Mouse (Mus musculus): ENCODE measurements around the gene Igfbp4. TPM values are rescaled to one million over a fixed set of nuclear protein-coding genes. Genes with fewer than 3 reads are reported as not detected.
A peak's percentile ranks its signal among the peaks of the same experiment; 100 is the strongest.

The Igfbp4 gene
- total and polyA plus RNA-seq, 2 experiments: 662 to 1,830 TPM

GRCm38 (mm10) chr11:99043632-99044031 lies 2.6 kb downstream of the Igfbp4 start:
- peaks cover 21% of the 10 kb centered on the region; the same call in 1 of the 2 replicates for H3K36me3 ChIP-seq (ENCODE audit: control insufficient read depth, insufficient read depth, low read length)
- H3K79me2 ChIP-seq (ENCODE audit: control insufficient read depth, insufficient read depth, low read length): peaks cover 11% of the 10 kb centered on the region
- H3K4me1 ChIP-seq (ENCODE audit: control insufficient read depth, insufficient read depth, low read length): peaks cover 25% of the 10 kb centered on the region
- peak overlapping the region; percentile 64 for H3K9ac ChIP-seq (ENCODE audit: low read depth, low read length)
- H3K27ac ChIP-seq (replicated peaks; ENCODE audit: insufficient read depth, low read depth, low read length): peak overlapping the region; percentile 87
- WGBS: 8% methylated on average over 6 of the region's 6 CpGs
- H3K4me3 ChIP-seq (ENCODE audit: insufficient read depth, low read depth, low read length): peak overlapping the region; percentile 41
- TF ChIP-seq POLR2A (IDR thresholded peaks at IDR 0.05; ENCODE audit: extremely low read depth, insufficient read depth, low read length) (no peak), CTCF (IDR thresholded peaks at IDR 0.05; ENCODE audit: low read depth, low read length) (0 out of 2 replicates have a peak, but pooled peaks have one; percentile 15)
- peak; percentile 80 for DNase-seq (ENCODE audit: extremely low read depth, low read depth, low spot score)
- no peaks in the 10 kb centered on the region for H3K27me3 ChIP-seq (ENCODE audit: control insufficient read depth, insufficient read depth, low read length)

DNA sequence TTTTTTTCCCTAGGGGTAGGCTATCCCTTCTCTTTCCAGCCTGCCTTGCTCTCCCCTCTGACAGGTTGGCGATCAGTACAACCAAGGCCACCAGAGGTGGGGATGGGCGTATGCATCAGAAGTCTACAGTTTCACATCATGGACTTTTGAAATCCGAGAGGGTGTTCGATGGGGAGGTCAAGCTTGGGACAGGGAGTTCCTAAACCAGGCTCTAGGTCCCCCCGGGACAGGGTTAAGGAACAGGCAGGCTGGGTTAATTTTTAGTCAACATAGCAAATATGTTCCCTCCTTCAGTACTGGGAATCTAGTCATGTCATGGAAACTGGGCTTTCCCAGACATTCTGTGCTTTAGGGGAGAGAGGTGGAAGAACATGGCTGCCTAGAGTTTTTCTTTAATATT lies 3.3 kb downstream of the Igfbp4 start:
- TF ChIP-seq CTCF (IDR thresholded peaks at IDR 0.05; ENCODE audit: low read depth, low read length): no peak
- TF ChIP-seq POLR2A (IDR thresholded peaks at IDR 0.05; ENCODE audit: extremely low read depth, insufficient read depth, low read length): peak; percentile 32; the same call in 1 of the 2 replicates
- peaks cover 11% of the 10 kb centered on the region for H3K79me2 ChIP-seq (ENCODE audit: control insufficient read depth, insufficient read depth, low read length)
- peak; percentile 98 for DNase-seq (ENCODE audit: extremely low read depth, low read depth, low spot score)
- H3K4me1 ChIP-seq (ENCODE audit: control insufficient read depth, insufficient read depth, low read length): peaks cover 29% of the 10 kb centered on the region
- H3K36me3 ChIP-seq (ENCODE audit: control insufficient read depth, insufficient read depth, low read length): peaks cover 26% of the 10 kb centered on the region; the same call in 1 of the 2 replicates
- H3K27me3 ChIP-seq (ENCODE audit: control insufficient read depth, insufficient read depth, low read length): no peaks in the 10 kb centered on the region
- 6% methylated on average over 5 of the region's 5 CpGs for WGBS
- H3K27ac ChIP-seq (replicated peaks; ENCODE audit: insufficient read depth, low read depth, low read length): peak overlapping the region; percentile 99
- peak overlapping the region; percentile 41; the same call in 1 of the 2 replicates for H3K4me3 ChIP-seq (ENCODE audit: insufficient read depth, low read depth, low read length)
- peak overlapping the region; percentile 69 for H3K9ac ChIP-seq (ENCODE audit: low read depth, low read length)

- Histone ChIP-seq H3K9ac (ENCODE audit: low read depth, low read length) (peak overlapping the region; percentile 69), H3K27ac (replicated peaks; ENCODE audit: insufficient read depth, low read depth, low read length) (peak overlapping the region; percentile 99), H3K4me3 (ENCODE audit: insufficient read depth, low read depth, low read length) (no peak overlapping the region), H3K27me3 (ENCODE audit: control insufficient read depth, insufficient read depth, low read length) (no peaks in the 10 kb centered on the region), H3K4me1 (ENCODE audit: control insufficient read depth, insufficient read depth, low read length) (peaks cover 35% of the 10 kb centered on the region), H3K36me3 (ENCODE audit: control insufficient read depth, insufficient read depth, low read length) (peaks cover 35% of the 10 kb centered on the region), H3K79me2 (ENCODE audit: control insufficient read depth, insufficient read depth, low read length) (peaks cover 11% of the 10 kb centered on the region)
- 8% methylated on average over 12 of the region's 12 CpGs for WGBS
- TF ChIP-seq CTCF (IDR thresholded peaks at IDR 0.05; ENCODE audit: low read depth, low read length): no peak
- TF ChIP-seq POLR2A (IDR thresholded peaks at IDR 0.05; ENCODE audit: extremely low read depth, insufficient read depth, low read length): no peak
- DNase-seq (ENCODE audit: extremely low read depth, low read depth, low spot score): peak; percentile 100
Observed at GRCm38 (mm10) chr11:99045159-99045889, 4.3 kb downstream of the Igfbp4 start.

- Histone ChIP-seq H3K27ac (replicated peaks; ENCODE audit: insufficient read depth, low read depth, low read length) (peak overlapping the region; percentile 99), H3K9ac (ENCODE audit: low read depth, low read length) (peak overlapping the region; percentile 64), H3K4me3 (ENCODE audit: insufficient read depth, low read depth, low read length) (peak overlapping the region; percentile 26; the same call in 1 of the 2 replicates), H3K79me2 (ENCODE audit: control insufficient read depth, insufficient read depth, low read length) (peaks cover under 1% of the 10 kb centered on the region; the same call in 1 of the 2 replicates), H3K4me1 (ENCODE audit: control insufficient read depth, insufficient read depth, low read length) (peaks cover 39% of the 10 kb centered on the region), H3K27me3 (ENCODE audit: control insufficient read depth, insufficient read depth, low read length) (no peaks in the 10 kb centered on the region), H3K36me3 (ENCODE audit: control insufficient read depth, insufficient read depth, low read length) (peaks cover 51% of the 10 kb centered on the region)
- peak; percentile 93 for DNase-seq (ENCODE audit: extremely low read depth, low read depth, low spot score)
- TF ChIP-seq CTCF (IDR thresholded peaks at IDR 0.05; ENCODE audit: low read depth, low read length): no peak
- no peak for TF ChIP-seq POLR2A (IDR thresholded peaks at IDR 0.05; ENCODE audit: extremely low read depth, insufficient read depth, low read length)
- WGBS: 8% methylated on average over 5 of the region's 5 CpGs
Observed at GRCm38 (mm10) chr11:99047120-99047519, 6.1 kb downstream of the Igfbp4 start.

DNA sequence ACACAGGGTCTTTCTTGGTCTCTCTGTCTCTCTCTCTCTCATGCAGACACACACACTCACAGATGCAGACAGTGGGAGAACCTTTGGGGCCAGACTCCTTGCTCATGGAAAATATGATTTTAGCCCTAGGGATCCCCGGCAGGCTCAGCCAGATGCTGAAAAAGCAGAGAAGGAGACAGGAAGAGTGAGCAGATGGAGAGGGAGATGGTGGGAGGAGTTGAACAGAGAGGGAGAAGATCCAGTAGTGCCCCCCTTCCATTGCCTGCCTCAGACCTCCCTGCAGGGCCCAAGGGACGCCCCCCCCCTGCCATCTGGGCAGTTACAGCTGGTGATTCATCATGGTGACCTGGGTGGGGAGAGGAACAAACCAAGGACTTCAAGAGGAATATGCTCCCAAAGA lies 6.6 kb downstream of the Igfbp4 start:
- WGBS: 65% methylated on average over 2 of the region's 2 CpGs
- Histone ChIP-seq H3K36me3 (ENCODE audit: control insufficient read depth, insufficient read depth, low read length) (peaks cover 52% of the 10 kb centered on the region), H3K4me1 (ENCODE audit: control insufficient read depth, insufficient read depth, low read length) (peaks cover 39% of the 10 kb centered on the region), H3K4me3 (ENCODE audit: insufficient read depth, low read depth, low read length) (peak overlapping the region; percentile 26; the same call in 1 of the 2 replicates), H3K79me2 (ENCODE audit: control insufficient read depth, insufficient read depth, low read length) (no peaks in the 10 kb centered on the region), H3K27ac (replicated peaks; ENCODE audit: insufficient read depth, low read depth, low read length) (peak overlapping the region; percentile 74), H3K9ac (ENCODE audit: low read depth, low read length) (peak overlapping the region; percentile 64), H3K27me3 (ENCODE audit: control insufficient read depth, insufficient read depth, low read length) (no peaks in the 10 kb centered on the region)
- TF ChIP-seq POLR2A (IDR thresholded peaks at IDR 0.05; ENCODE audit: extremely low read depth, insufficient read depth, low read length): no peak
- TF ChIP-seq CTCF (IDR thresholded peaks at IDR 0.05; ENCODE audit: low read depth, low read length): no peak
- no peak for DNase-seq (ENCODE audit: extremely low read depth, low read depth, low spot score)

GRCm38 (mm10) chr11:99055143-99055542 lies 14.1 kb downstream of the Igfbp4 start:
- H3K9ac ChIP-seq (ENCODE audit: low read depth, low read length): no peak overlapping the region
- DNase-seq (ENCODE audit: extremely low read depth, low read depth, low spot score): peak; percentile 64
- TF ChIP-seq CTCF (IDR thresholded peaks at IDR 0.05; ENCODE audit: low read depth, low read length) (no peak), POLR2A (IDR thresholded peaks at IDR 0.05; ENCODE audit: extremely low read depth, insufficient read depth, low read length) (no peak)
- no peaks in the 10 kb centered on the region for H3K27me3 ChIP-seq (ENCODE audit: control insufficient read depth, insufficient read depth, low read length)
- 29% methylated on average over 4 of the region's 4 CpGs for WGBS
- no peaks in the 10 kb centered on the region for H3K79me2 ChIP-seq (ENCODE audit: control insufficient read depth, insufficient read depth, low read length)
- H3K4me1 ChIP-seq (ENCODE audit: control insufficient read depth, insufficient read depth, low read length): peaks cover 4% of the 10 kb centered on the region
- peaks cover 18% of the 10 kb centered on the region for H3K36me3 ChIP-seq (ENCODE audit: control insufficient read depth, insufficient read depth, low read length)
- H3K27ac ChIP-seq (replicated peaks; ENCODE audit: insufficient read depth, low read depth, low read length): no peak overlapping the region; the same call in 1 of the 2 replicates
- H3K4me3 ChIP-seq (ENCODE audit: insufficient read depth, low read depth, low read length): no peak overlapping the region
